Mouse (Mus musculus): ENCODE results near the gene Sesn2.
A peak's percentile ranks its signal among the peaks of the same experiment; 100 is the strongest.
"Not testable (repeated sequence)": the region's sequence is repeated elsewhere in the genome, so short reads cannot be mapped to it uniquely, and the experiment has no call there.

Gene Sesn2

GRCm38 (mm10) chr4:132510352-132510798 is at the start of gene Sesn2:
Sesn2 (minus strand) TSS chr4:132510501.
- peak; percentile 97 for DNase-seq (ENCODE audit: low spot score)

- not testable (repeated sequence) for DNase-seq (ENCODE audit: low spot score)
Measured at GRCm38 (mm10) chr4:132555550-132555949, 45.2 kb upstream of the Sesn2 start.

- DNase-seq (ENCODE audit: low spot score): no peak
Measured at GRCm38 (mm10) chr4:132554653-132555052, 44.4 kb upstream of the Sesn2 start.

DNA sequence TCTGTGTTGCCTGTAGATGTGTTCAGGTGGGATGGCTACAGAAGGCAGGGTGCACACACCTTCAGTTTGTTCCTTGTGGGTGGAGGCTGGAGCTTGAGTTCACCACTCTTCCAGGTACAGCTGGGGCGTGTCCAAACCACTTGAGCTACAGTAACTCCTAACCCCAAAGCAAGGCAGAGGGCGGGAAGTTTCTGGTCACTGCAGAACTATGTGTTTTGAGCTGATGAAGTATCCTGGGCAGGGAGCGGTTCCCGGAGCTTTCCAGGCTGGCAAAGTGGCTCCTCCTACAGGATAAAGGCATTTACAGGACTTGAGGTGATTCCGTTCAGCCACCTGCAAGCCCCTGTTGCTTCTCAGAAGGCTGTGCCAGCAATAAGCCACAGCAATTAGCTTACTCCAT is 43.9 kb upstream of the Sesn2 start:
- DNase-seq (ENCODE audit: low spot score): no peak

- peak; percentile 43 for DNase-seq (ENCODE audit: low spot score)
Measured at GRCm38 (mm10) chr4:132545851-132546250, 35.5 kb upstream of the Sesn2 start.

GRCm38 (mm10) chr4:132542724-132543123 is 32.4 kb upstream of the Sesn2 start:
- DNase-seq (ENCODE audit: low spot score): no peak

GRCm38 (mm10) chr4:132541413-132541812 is 31.1 kb upstream of the Sesn2 start:
- DNase-seq (ENCODE audit: low spot score): no peak

DNA sequence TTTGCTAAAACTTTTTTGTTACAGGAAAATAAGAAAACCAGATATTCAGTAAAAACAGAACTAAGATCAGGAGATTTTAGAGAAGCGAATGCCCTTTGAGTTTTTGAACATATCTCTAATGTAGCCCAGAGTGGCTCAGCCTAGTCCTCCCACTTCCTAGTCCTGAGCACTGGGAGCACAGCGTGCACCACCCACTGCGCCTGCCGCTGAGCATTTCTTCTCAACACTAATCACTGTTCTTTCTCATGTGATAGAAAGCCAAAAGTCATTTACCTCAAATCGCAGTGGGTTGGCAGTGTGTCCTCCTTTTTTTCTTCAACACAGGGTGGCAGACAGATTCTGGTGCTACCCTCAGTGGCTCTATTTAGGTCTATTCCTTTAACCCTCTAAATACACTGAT is 29.2 kb upstream of the Sesn2 start:
- DNase-seq (ENCODE audit: low spot score): no peak

DNA sequence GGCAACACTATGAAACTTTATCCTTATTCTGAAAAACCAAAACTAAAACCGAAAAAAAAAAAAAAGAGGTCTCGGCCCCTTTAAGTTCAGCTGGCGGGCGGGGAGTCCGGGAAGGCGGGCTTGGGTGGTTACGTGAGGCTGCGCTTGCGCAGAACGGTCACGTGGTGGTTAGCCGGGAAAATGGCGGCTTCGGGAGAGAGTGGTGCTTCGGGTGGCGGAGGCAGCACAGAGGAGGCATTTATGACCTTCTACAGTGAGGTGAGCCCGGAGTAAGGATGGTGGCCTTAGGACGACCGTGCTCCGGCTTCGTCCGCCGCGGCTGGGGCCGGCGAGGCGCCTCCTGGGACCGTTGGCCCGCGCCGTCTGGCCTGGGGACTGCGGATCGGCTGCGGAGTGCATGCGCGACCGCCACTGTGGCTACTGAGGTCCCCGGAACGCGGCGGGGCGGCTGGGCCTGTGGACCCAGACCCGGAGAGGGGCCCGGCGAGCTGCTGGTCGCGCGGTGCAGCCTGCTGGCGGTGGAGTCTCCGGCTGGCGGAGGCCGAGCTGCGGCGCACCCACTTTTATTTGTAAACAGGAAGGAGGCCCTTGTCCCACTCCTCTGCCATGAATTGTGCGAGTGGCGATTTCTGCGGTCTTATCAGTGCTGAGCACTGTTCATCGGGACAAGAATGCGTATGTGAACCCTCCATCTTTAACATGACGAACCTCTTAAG is 25.3 kb upstream of the Sesn2 start, which contains the start of gene Dnajc8:
TSS of gene Dnajc8 (plus strand) at position 145 of the 716 bp plus-strand sequence.
- peak; percentile 93 for DNase-seq (ENCODE audit: low spot score)

- peak; percentile 88 for DNase-seq (ENCODE audit: low spot score)
Measured at GRCm38 (mm10) chr4:132532981-132533916, 22.9 kb upstream of the Sesn2 start, which contains the start of gene Atpif1. Atpif1 (minus strand) TSS chr4:132533659.

GRCm38 (mm10) chr4:132532496-132532895 is 22.2 kb upstream of the Sesn2 start:
- DNase-seq (ENCODE audit: low spot score): no peak

DNA sequence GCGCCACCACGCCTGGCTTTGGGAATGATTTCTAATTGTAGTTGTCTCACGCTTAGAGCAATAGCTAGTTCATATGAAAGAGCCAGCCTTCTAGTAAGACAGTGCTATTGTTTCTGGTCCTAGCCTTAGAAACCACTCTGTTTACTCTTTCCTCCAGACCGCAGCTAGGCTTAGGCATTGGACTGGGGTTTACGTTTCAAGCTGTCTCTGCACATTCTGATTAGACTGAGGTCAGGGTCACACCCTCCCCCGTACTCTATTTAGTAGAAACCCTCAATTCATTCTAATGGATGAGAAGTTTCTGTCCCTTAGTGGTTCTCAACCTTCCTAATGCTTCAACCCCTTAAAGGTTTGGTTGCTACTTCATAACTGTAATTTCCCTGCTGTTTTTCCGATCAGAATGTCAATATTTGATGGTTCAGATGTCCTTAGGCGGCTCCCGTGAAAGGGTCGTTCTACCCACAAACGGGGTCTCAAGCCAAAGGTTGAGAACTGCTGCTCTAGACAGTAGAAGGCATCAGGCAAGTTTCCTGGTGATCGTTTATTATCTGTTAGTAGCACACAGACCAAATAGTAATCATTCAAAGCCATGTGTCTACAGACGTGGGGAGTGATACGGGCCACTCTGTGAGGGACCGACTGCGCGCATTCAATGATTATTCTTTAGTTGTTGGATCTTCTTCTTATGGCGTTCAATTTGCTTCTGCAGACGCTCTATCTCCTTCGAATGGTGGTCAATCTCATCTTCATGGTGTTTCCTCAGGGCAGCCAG is 19.9 kb upstream of the Sesn2 start:
- DNase-seq (ENCODE audit: low spot score): no peak

GRCm38 (mm10) chr4:132529344-132529743 is 19.0 kb upstream of the Sesn2 start:
- DNase-seq (ENCODE audit: low spot score): no peak

GRCm38 (mm10) chr4:132527917-132528522 is 17.7 kb upstream of the Sesn2 start:
- DNase-seq (ENCODE audit: low spot score): no peak

GRCm38 (mm10) chr4:132526678-132527077 is 16.4 kb upstream of the Sesn2 start:
- DNase-seq (ENCODE audit: low spot score): peak; percentile 27

DNA sequence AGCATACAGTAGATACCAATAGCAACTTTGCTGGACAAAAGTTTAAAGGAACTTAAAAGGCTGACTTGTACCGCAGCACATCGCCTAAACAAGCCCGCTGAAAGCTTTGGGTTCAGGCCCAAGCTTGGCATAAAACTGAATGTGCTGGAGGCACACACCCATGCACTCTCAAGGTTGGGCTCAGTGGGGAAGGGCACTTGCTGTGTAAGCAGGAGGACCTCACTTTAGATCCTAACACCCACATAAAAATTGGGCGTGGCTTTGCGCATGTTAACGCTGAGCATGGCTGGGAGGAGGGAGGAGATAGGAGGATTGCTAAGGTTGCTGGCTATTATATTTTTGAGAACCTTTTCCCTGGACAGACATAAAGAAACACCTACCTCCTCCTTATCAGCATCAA is 14.5 kb upstream of the Sesn2 start:
- no peak for DNase-seq (ENCODE audit: low spot score)

DNA sequence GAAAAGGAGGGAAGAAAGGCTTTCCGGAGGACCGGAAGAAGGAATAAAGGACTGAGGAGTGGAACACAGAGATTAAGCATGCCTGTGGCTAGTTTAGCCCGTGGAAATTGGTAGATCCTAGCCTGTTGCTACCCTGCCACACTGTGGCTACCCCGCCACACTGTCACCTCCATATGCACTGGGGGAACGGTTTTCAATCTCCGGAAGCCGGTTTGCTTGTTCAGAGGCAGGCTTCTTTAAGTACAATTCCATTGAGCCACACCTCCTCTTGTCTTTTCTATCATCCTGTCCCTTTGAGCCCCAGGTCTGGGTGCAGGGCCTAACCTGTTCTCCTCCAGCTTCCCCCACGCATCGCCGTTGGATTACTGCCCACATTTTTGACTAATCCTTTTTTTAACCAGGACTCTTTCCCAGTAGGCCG is 14.0 kb upstream of the Sesn2 start:
- DNase-seq (ENCODE audit: low spot score): no peak

- DNase-seq (ENCODE audit: low spot score): no peak
Measured at GRCm38 (mm10) chr4:132519188-132519587, 8.9 kb upstream of the Sesn2 start.

DNA sequence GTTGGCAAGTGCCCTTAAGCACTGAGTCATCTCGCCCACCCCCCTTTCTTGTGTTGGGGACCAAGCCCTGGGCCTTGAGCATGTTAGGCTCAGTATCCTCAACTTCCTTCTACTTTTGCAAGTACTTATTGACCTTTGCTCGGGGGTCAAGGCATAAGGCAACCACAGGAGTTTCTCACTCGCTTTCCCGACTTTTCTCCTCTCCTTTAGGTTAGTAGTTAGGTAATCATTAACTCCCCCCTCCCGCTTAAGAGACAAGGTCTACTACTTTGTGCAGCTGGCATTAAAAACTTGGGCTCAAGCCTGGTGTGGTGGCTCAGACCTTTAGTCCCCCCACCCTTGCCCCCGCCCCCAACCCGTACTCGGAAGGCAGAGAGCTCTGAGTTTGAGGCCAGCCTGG is 7.8 kb upstream of the Sesn2 start:
- DNase-seq (ENCODE audit: low spot score): no peak

GRCm38 (mm10) chr4:132515369-132516155 is 5.3 kb upstream of the Sesn2 start:
- DNase-seq (ENCODE audit: low spot score): peak; percentile 95

Data from T-cell, adult 2 months (primary cell).